Mouse (Mus musculus): ENCODE results near the gene Mdc1.

The Mdc1 gene

GRCm38 (mm10) chr17:35873774-35874519, 32.6 kb downstream of the Mdc1 start:
- CTCF ChIA-PET = interaction anchor here (0.5 to 1.4 kb wide), 9 partner anchors 12 to 53 kb away, joined by 3 to 13 read pairs (median 4); partner anchors contain the start of genes Flot1 and Nrm

DNA sequence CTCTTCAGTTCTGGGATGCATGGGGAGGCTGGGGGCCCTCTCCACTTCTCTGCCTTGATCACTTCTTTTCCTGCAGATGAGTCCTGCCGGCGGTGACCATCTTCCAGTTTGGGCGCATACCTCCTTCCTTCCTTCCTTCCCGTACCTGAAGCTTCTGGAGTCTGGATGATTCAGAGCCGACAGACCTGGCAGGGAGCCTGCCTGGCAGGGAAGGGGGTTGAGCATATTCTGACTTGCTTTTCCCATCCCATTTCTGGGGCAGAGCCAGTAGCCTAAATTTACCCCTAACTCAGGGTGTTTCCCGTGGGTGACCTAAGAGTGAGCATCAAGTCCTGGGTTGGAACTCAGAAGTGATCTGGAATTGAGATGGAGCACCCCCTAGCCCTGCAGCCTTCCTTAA, 33.4 kb downstream of the Mdc1 start:
- CTCF ChIA-PET = interaction anchor here (0.6 to 1.1 kb wide), 5 partner anchors 26 to 220 kb away, joined by 3 to 7 read pairs (median 3); partner anchors contain the start of gene Abcf1

- CTCF ChIA-PET = interaction anchor here (0.6 to 1.4 kb wide), 3 partner anchors 9 to 86 kb away, joined by 3 to 5 read pairs (median 3); no protein-coding TSS in a partner anchor
Observed at GRCm38 (mm10) chr17:35879245-35880057, 38.1 kb downstream of the Mdc1 start, which contains the start of gene Dhx16. Dhx16 (plus strand) TSS chr17:35879819.

GRCm38 (mm10) chr17:35882924-35883323, 41.6 kb downstream of the Mdc1 start:
- CTCF ChIA-PET = interaction anchor here (0.6 kb wide), 1 partner anchor 23 kb away, joined by 3 read pairs; no protein-coding TSS in a partner anchor

DNA sequence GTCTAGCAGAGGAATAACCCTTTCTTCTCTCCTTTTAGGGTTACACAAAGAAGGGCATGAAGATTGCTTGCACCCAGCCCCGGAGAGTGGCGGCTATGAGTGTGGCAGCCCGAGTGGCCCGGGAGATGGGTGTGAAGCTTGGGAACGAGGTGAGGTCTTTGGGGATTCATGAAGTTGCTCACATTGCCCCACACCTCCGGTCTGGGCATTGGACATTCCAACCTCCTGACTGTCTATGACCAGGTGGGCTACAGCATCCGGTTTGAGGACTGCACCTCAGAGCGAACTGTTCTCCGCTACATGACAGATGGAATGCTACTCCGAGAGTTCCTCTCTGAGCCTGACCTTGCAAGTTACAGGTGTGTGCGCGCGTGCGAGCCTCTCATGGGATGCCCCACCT, 42.5 kb downstream of the Mdc1 start:
- CTCF ChIA-PET = no interaction called here

DNA sequence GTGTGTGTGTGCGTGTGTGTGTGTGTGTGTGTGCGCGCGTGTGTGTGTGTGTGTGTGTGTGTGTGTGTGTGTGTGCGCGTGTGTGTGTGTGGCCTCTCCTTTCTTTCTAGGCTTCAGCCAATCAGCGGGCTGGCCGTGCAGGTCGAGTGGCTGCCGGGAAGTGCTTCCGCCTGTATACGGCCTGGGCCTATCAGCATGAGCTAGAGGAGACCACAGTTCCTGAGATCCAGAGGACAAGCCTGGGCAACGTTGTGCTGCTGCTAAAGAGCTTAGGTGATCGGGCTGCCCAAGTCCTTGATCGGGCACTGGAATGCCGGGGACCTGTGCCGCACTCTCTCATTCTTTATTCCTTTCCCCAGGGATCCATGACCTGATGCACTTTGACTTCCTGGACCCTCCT, 46.4 kb downstream of the Mdc1 start:
- CTCF ChIA-PET = interaction anchor here (0.6 kb wide), 1 partner anchor 42 kb away, joined by 6 read pairs; no protein-coding TSS in a partner anchor

DNA sequence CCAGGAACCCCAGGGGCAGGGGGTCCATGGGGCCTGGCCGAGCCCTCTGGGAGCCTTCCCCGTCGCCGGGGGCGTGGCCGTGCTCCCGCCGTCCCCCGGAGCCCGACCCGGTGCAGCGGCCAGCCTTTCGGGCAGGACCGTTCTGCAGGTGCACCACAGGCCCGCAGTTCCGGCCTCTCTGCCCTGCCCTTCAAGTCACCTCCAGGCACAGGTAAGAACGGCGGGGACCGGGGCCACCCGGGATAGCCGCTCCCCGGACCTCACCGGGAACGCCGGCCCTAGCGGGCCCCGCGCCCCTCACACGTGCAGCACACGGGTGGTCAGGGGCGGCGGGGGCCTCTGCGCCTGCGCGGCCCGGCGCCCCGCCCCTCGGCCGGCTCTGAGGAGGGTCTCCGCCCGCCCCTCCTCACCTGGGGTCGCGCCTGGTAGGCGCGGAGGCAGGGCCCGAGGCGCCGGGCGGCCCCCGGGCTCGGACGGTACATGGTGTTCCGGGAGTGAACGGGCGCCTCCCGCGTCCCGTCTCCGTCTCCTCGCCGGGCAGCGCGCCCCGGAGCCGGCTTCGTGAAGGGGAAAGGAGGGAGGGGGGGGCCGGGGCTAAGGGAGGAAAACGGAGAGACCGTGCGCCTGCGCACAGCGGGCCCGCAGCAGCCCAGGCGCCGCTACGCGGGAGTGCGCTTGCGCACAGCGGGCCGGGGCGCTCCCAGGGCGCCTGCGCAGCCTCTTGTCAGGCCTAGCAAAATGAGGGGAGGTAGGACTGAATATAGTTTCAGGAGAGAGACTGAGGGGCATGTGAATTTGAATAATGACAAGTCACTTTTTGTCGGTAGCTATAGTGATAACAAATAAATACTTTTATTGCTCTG, 55.7 kb downstream of the Mdc1 start, which contains the start of gene 2310061I04Rik:
Gene 2310061I04Rik, minus strand, starts transcription at position 651 of the 863 bp plus-strand sequence.
- CTCF ChIA-PET = interaction anchor here (0.7 kb wide), 1 partner anchor 41 kb away, joined by 3 read pairs; no protein-coding TSS in a partner anchor

DNA sequence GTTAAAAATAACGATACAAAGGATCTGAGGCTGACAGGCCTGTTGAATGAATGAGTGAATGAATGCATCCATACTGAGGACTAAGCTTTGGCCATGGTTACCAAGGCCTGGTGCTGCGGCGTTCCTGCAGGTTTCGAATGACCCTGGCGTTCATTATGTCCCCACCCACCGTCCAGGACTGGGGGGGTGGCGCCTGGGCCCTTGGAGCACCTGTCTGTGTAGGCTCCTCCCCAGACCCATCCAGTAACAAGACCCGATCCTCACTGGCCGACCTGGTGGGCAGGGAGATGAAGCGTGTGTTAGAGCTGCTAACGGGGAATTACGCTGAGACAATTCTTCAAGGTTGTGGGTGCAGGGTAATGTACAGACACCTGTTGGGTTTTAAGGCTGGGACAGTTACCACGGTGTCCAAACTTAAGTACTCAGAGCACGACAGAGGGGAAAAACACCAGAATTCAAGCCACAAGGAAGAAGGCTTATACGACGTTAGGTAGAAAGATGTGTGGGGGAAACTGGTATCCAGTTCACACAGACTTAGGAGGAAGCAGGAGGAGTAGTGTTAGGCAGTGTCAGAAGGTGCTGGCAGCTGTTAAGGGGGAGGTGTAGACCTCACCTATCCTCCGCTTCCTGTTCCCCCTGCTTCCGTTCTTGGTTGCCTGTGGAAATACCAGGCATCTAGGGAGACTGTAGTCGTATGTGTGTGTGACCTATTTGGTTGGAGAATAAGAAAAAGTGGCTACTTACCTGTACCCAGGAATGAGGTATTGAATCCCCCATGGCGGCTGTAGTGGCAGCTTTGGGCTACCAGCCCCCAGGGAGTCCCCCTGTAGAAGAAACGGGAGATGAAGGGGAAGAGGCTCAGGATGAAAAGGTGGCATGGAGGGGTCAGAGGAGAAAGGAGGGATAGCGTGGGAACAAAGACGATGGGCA, 56.6 kb downstream of the Mdc1 start:
- CTCF ChIA-PET = interaction anchor here (0.7 kb wide), 1 partner anchor 40 kb away, joined by 3 read pairs; no protein-coding TSS in a partner anchor

DNA sequence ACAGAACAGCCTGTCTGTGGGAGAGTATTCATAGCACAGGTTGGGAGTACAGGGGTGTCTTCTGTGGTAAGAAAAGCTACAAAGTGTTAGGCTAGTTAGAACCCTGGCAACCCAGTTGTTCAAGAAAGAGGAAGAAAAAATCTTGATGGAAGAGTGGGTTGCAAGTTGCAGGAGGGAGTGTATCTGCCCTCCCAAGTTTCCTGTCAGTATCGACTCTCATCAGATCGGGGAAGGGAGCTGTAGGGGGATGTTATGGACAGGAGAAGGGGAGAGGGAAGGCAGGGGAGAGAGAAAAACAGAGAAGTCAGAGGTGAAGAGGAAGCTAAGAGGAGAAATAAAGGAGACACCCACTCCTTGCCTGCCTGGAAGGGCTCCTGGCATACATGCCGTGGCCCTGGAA, 59.3 kb downstream of the Mdc1 start:
- CTCF ChIA-PET = interaction anchor here (0.6 to 1.0 kb wide), 3 partner anchors 9 to 26 kb away, joined by 3 to 4 read pairs (median 3); no protein-coding TSS in a partner anchor

- CTCF ChIA-PET = interaction anchor here (0.6 to 1.1 kb wide), 5 partner anchors 10 to 140 kb away, joined by 3 to 6 read pairs (median 3); no protein-coding TSS in a partner anchor
Observed at GRCm38 (mm10) chr17:35903343-35903991, 62.2 kb downstream of the Mdc1 start.

GRCm38 (mm10) chr17:35903992-35904355, 62.7 kb downstream of the Mdc1 start:
- CTCF ChIA-PET = interaction anchor here (0.6 kb wide), 1 partner anchor 140 kb away, joined by 6 read pairs; no protein-coding TSS in a partner anchor

DNA sequence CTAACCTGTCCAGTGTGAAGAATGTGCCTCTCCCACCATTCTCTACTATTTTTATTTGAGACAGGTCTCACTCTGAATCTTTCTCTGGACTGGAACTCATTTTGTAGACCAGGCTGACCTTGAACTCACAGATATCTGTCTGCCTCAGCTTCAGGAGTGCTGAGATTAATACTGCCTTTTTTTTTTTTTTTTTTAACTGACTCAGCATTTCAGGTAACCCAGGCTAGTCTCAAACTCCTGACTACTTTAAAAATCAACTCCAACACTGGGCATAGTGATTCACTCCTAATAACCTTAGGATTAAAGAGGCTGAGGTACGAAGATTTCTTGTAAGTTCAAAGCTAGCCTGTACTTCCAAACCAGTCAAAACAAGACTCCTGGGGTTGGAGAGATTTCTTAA, 64.3 kb downstream of the Mdc1 start:
- CTCF ChIA-PET = interaction anchor here (0.6 kb wide), 2 partner anchors 11 to 23 kb away, joined by 3 to 4 read pairs; no protein-coding TSS in a partner anchor

- CTCF ChIA-PET = interaction anchor here (0.9 kb wide), 1 partner anchor 118 kb away, joined by 3 read pairs; no protein-coding TSS in a partner anchor
Observed at GRCm38 (mm10) chr17:35907609-35908008, 66.3 kb downstream of the Mdc1 start.

Data from spleen, embryonic (tissue).